Mouse (Mus musculus) spleen, adult 2 months (tissue): Measurements from ENCODE around the gene Mybpc3.

Experiments
- CTCF ChIP-seq: fragments of 200-500 bp; IDR thresholded peaks from 2 replicates; pipeline ENCODE4 v1.5.1; 2011; ENCODE audit warnings: mild to moderate bottlenecking, inconsistent platforms; ENCODE audit not compliant: insufficient read depth, insufficient read length, insufficient replicate concordance; ENCODE audit errors: extremely low read depth
- POLR2A ChIP-seq: fragments of 200-500 bp; IDR thresholded peaks from 2 replicates; pipeline ENCODE4 v1.6.1; 2011; ENCODE audit warnings: low read depth, low read length, inconsistent platforms

- TF ChIP-seq CTCF: no peak
- TF ChIP-seq POLR2A: no peak
Observed at GRCm38 (mm10) chr2:91113852-91114251, 4.1 kb upstream of the Mybpc3 start.
